Mouse (Mus musculus): Measurements from ENCODE around the gene Gm49321. TPM values are rescaled to one million over a fixed set of nuclear protein-coding genes. Genes with fewer than 3 reads are reported as not detected.

The Gm49321 gene
- total RNA-seq, 2 experiments from 2014 or later = 12.6 to 17.3 TPM

GRCm38 (mm10) chr12:73996906-73997296, 59.4 kb downstream of the Gm49321 start:
- peak; percentile 32 to 72 for DNase-seq (ENCODE audit: low spot score in 2 of 2)
- intact Hi-C loops (cut with DNase I) = no loop called here

- DNase-seq (ENCODE audit: low spot score in 2 of 2) = peak; percentile 64 to 66
- intact Hi-C loops (cut with DNase I) = no loop called here
Observed at GRCm38 (mm10) chr12:73997297-73998127, 60.1 kb downstream of the Gm49321 start, which contains the start of gene Syt16. TSS of gene Syt16 (plus strand) at chr12:73997661.

- no peak for DNase-seq (ENCODE audit: low spot score in 2 of 2)
- intact Hi-C loops (cut with DNase I) = no loop called here
Observed at GRCm38 (mm10) chr12:73998128-73998456, 60.6 kb downstream of the Gm49321 start.

GRCm38 (mm10) chr12:74002449-74002848, 65.0 kb downstream of the Gm49321 start:
- DNase-seq (ENCODE audit: low spot score in 2 of 2) = no peak
- intact Hi-C loops (cut with DNase I) = no loop called here

- DNase-seq (ENCODE audit: low spot score in 2 of 2) = peak; percentile 51 to 57
- intact Hi-C loops (cut with DNase I) = no loop called here
Observed at GRCm38 (mm10) chr12:74009448-74009911, 72.0 kb downstream of the Gm49321 start.

- DNase-seq (ENCODE audit: low spot score in 2 of 2) = peak; percentile 85 to 91
- intact Hi-C loops (cut with DNase I) = loop anchor here (2.0 to 10.0 kb wide), 2 partner anchors 311 to 449 kb away; no protein-coding TSS in a partner anchor
Observed at GRCm38 (mm10) chr12:74013739-74014138, 76.3 kb downstream of the Gm49321 start.

GRCm38 (mm10) chr12:74014739-74015270, 77.4 kb downstream of the Gm49321 start:
- DNase-seq (ENCODE audit: low spot score in 2 of 2) = no peak
- intact Hi-C loops (cut with DNase I) = loop anchor here (10.0 kb wide), 1 partner anchor 450 kb away; no protein-coding TSS in a partner anchor

GRCm38 (mm10) chr12:74015491-74015890, 78.0 kb downstream of the Gm49321 start:
- no peak for DNase-seq (ENCODE audit: low spot score in 2 of 2)
- intact Hi-C loops (cut with DNase I) = loop anchor here (10.0 kb wide), 1 partner anchor 451 kb away; no protein-coding TSS in a partner anchor

Other genes with a start within 250 kb of the Gm49321 start
- 10 to 100 TPM; 62.0 to 67.4 TPM for gene Hif1a, start 36.3 kb upstream of the Gm49321 start, total RNA-seq (2021)
- gene Snapc1, start 26.8 kb downstream of the Gm49321 start, total RNA-seq (2021) = 10 to 100 TPM; 36.7 to 42.4 TPM
- gene Syt16, start 60.0 kb downstream of the Gm49321 start, total RNA-seq (2021) = 100 to 1,000 TPM; 106 to 114 TPM